Mouse (Mus musculus): ENCODE measurements around the gene Pgr15l. TPM values are rescaled to one million over a fixed set of nuclear protein-coding genes. Genes with fewer than 3 reads are reported as not detected.

Gene Pgr15l
- polyA plus RNA-seq (2015; fragmentation: Nextera tagmentation; extraction: Ambion mirVana) = not detected in 2 replicates

- H3K27me3 ChIP-seq = peaks cover 9% of the 10 kb centered on the region; the same call in 1 of the 2 replicates
- no peak within 1 kb of the TSS for H3K4me3 ChIP-seq
- no peaks in the 10 kb centered on the region for H3K9me3 ChIP-seq
- H3K4me1 ChIP-seq = no peaks in the 10 kb centered on the region
- no peak within 1 kb of the TSS for H3K27ac ChIP-seq
- no peaks in the 10 kb centered on the region for H3K36me3 ChIP-seq
- no peak for ATAC-seq (ENCODE audit: insufficient number of reproducible peaks, low FRiP score, low TSS enrichment, low read depth)
- 25% methylated on average over 20 of the region's 20 CpGs for WGBS
- H3K4me2 ChIP-seq = no peak within 1 kb of the TSS
- H3K9ac ChIP-seq = no peak within 1 kb of the TSS
These were observed at the start of gene Pgr15l for GRCm38 (mm10) chrX:97072369-97072768. Gene Pgr15l, plus strand, starts transcription at chrX:97072596.

DNA sequence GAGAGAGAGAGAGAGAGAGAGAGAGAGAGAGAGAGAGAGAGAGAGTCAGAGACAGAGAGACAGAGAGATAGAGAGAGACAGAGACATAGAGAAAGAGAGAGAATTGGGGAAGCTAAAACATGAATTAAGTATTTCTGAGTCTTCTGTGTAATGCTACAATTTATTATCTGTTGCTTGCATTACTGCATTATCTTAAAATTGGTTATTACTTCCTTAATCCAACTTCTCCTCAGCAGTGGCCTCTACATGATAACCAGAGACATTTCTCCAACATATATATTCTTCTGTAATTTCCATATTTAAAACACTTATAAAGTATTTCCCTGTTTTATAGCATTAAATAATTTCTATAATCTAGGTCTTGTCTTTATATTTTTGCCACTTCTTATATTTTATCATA lies 44.9 kb upstream of the Pgr15l start:
- Histone ChIP-seq H3K4me2 (no peak overlapping the region), H3K9ac (no peak overlapping the region), H3K9me3 (no peaks in the 10 kb centered on the region), H3K4me1 (no peaks in the 10 kb centered on the region), H3K27me3 (no peaks in the 10 kb centered on the region), H3K36me3 (no peaks in the 10 kb centered on the region), H3K27ac (no peak overlapping the region), H3K4me3 (no peak overlapping the region)
- no peak for ATAC-seq (ENCODE audit: insufficient number of reproducible peaks, low FRiP score, low TSS enrichment, low read depth)

GRCm38 (mm10) chrX:97069816-97070215 lies 2.6 kb upstream of the Pgr15l start:
- no peak overlapping the region for H3K4me3 ChIP-seq
- H3K4me1 ChIP-seq = no peaks in the 10 kb centered on the region
- 14% methylated on average over 11 of the region's 11 CpGs for WGBS
- ATAC-seq (ENCODE audit: insufficient number of reproducible peaks, low FRiP score, low TSS enrichment, low read depth) = no peak
- no peaks in the 10 kb centered on the region for H3K9me3 ChIP-seq
- H3K27ac ChIP-seq = no peak overlapping the region
- H3K27me3 ChIP-seq = peaks cover 9% of the 10 kb centered on the region; the same call in 1 of the 2 replicates
- H3K36me3 ChIP-seq = no peaks in the 10 kb centered on the region
- no peak overlapping the region for H3K9ac ChIP-seq
- no peak overlapping the region for H3K4me2 ChIP-seq
